Mouse (Mus musculus): ENCODE measurements around the gene 2310046K23Rik.
"Not testable (repeated sequence)": the region's sequence is repeated elsewhere in the genome, so short reads cannot be mapped to it uniquely, and the experiment has no call there.

The 2310046K23Rik gene

DNA sequence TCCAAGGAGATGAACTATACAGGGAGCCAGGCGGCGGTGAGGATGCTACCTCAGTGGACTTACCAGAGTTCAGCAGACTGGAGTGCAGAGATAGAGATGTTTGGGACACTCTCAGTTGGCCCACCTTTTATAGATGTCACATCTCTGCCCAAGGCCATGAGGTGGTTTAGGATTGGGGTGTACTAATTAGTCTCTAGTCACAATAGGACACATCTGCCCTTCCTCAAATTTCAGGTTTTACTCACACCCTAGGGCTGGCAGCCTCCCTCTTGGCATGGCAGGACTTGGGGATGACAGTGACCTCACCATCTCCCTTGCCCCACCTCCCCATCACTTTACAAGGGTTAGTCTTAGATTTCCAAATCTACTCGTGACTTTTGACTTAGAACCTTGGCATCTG lies at the start of gene 2310046K23Rik:
TSS of gene 2310046K23Rik (minus strand) at position 101 of the 400 bp plus-strand sequence.
- DNase-seq (ENCODE audit: low spot score in 2 of 2): no peak

DNA sequence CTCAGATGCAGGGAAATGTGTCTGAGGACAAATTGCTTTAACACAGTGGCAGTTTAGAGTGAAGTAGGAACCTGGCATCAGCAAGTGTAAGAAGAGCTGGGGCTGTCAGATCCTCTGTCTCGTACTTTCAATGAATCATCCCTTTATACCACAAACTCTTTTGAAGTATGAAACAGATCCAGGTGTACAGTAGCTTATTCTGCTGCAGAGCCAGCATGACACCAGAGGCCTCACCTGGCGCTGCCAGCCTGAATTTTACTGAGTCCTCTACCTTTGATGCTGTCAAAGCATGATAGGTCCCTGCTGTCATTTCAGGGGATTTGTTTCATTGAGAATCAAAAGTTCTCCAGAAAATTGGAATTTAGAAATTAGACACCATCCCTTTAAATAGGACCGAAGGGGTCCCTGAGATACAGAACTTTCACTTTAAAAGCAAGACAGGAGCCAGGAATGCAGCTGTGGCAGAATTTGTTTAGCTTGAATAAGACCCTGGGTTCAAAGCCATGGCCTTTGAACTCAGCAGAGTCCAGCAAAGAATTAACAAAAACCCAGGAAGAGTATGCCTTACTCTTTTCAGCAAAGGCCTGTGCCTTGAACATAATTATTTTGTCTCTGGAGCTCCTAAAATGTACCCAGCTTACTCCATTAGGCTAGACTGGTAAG lies 49.0 kb upstream of the 2310046K23Rik start:
- no peak for DNase-seq (ENCODE audit: low spot score in 2 of 2)

DNA sequence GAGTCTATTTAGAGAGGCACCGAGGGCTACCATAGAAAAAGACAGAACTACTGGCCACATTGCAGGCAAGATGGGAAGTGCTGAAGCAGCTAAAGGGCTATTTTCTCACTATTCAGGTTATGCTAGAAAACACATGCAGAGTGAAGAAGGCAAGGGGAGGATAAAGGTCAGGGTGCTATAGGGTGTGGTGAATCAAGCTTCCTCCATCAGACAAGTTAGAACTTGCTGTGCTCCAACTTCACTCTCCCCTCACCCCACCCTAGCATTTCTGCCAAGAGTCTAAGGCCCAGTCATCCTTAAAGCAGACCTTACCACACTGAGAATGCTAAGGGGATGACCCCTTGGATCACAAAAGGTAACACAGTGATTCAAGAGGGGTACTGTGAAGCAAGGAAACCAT lies 45.2 kb upstream of the 2310046K23Rik start:
- DNase-seq (ENCODE audit: low spot score in 2 of 2): no peak

DNA sequence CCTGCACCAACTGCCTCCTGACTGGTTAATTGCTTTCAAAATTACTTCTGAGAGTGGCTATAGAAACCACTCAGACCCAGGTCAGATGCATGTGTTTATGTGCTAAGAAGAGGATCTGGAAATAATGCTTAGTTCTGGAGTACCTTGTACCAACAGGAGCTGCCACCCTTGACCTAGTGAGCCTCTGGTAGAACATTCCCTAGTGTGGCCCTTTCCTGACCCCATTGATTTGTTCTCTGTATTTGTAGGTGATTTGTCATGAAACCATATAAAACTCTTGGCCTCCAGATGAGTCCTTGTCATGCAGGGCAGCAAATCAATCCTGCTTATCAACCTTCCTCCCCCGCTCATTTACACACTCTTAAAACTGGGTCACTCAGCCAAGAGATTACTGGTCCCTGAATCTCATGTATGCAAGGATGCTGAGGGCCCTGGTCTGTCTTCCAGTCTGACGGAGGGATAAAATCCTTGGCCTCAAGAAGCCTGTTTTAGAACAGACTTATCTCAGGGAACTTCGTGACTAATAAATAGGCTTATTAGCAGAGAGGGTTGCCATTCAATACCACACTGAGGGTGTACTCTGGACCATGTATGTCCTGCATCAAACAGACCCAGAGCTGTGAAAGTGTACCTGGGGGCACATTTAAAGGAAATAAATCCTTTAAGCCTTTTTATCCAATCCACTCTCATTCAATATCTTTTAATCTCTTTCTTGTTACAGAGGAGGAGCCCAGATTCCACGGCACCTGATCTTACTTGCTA lies 44.5 kb upstream of the 2310046K23Rik start:
- no peak for DNase-seq (ENCODE audit: low spot score in 2 of 2)

DNA sequence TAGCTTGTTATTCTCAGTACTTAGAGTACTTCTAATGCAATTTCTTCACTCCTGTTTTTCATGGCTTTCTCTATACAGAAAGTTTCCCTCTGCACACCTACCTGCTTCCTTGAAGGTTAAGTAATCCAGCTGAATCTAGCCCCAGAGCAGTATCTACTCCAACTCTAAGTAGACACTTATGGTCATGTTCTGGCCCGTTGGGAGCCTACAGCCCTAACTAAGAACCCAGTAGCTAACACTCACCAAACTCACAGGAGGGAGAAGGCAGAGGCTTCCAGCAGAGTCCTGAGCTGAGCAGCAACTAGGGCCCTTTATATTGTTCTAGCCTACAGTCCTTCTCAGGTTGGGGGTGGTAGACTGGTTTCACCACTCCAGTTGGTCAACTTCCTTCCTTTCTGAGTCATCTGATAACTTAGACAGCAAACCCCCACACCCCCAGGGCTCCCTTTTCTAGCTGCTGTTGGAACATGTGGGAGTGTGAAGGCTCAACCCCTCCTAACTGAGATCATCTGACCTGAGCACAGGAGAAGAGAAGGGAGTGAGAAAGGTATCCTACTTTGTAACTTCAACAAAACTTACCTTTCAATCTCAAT lies 39.2 kb upstream of the 2310046K23Rik start, which contains the start of gene Ivl:
TSS of gene Ivl (minus strand) at position 287 of the 593 bp plus-strand sequence.
- DNase-seq (ENCODE audit: low spot score in 2 of 2): no peak

DNA sequence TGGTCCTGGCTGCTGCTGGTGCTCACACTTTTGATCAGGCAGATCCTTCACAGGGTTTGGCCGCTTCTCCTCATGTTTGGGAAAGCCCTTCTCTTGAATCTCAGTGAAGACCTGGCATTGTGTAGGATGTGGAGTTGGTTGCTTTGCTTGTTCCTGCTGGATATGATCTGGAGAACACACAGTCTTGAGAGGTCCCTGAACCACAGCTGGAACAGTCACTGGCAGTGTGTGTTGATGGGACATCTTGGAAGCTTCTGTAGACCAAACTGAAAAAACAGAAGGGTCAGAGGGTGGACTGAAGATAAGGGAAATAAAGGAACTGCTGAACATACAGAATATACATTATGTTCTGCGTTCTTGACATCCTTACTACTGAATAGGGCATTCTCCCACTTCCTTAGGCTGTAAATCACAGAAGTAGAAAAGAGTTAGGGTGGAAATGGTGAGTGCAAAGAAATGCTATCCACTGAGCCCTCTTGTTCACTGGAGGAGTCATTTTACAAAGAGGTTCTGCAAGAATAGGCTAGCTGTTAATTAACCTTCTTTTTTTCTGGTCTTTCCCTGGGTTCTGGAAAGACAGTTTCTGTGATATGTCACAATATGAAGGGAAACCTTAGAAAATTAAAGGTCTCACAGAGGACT lies 38.3 kb upstream of the 2310046K23Rik start:
- DNase-seq (ENCODE audit: low spot score in 2 of 2): no peak

DNA sequence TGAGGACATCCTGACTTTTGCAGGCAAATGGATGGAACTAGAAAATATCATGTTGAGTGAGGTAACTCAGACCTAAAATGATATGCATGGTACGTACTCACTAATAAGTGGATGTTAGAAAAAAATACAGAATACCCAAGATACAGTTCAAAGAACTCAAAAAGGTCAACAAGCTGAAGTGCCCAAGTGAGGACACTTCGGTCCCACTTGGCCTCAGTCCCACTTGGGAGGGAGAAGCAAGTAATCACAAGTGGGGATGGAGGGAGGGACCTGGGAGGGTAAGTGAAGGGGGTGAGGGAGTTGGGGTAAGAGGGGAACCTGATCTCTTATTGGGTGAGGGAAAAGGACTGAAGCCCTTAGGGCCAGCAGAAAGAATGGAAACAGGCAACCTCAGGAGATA lies 34.4 kb upstream of the 2310046K23Rik start:
- DNase-seq (ENCODE audit: low spot score in 2 of 2): no peak

DNA sequence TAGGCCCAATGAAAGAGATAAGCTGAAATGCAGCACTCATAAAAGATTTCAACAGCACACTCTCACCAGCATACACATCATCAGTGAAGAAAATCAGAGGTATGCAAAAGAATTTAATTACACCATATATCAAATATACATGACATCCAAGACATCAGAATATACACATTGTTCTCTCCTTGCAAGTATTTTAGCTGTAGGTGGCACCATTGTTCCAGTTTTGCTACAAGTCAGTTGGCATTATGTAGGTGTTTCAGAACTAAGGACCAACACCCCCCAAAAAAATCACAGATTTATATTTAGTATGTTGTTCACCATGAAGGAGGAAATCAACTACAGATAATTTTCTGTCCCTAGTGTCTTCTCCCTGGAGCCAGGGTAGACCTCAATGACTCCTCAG lies 31.1 kb upstream of the 2310046K23Rik start:
- no peak for DNase-seq (ENCODE audit: low spot score in 2 of 2)

DNA sequence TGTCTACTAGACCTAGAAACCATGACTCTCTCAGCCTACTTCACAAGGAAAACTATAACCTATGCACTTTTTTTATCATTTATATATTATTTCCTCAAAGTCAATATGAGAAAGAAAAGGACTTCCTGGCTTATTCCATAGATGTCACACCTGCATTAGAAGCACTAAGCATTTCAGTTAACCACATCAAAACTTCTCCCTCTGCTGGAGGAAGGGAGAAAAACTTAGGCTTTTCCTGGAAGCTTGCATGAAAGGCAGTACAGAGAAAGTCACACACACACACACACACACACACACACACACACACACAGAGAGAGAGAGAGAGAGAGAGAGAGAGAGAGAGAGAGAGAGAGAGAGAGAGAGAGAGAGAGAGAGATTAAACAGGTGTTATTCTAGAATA lies 22.0 kb downstream of the 2310046K23Rik start:
- DNase-seq (ENCODE audit: low spot score in 2 of 2): no peak

DNA sequence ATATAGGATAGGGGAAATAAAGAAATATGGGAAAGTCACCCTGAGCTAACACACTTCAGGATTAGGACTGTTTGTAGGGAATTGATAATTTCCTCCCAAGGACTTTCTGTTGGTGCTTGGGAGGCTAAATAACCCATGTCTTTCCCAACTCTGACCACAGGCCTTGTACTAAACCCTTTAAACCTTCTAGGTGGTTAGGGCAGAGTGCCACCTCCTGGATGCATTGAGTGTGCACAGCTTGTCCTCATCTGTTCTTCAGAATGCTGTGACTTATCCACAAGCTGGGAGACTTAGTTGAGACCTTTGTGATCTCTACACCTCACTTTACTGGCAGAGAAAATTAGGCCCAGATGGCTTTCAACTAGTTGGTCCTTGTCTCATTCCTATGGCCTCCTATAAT lies 23.5 kb downstream of the 2310046K23Rik start:
- no peak for DNase-seq (ENCODE audit: low spot score in 2 of 2)

DNA sequence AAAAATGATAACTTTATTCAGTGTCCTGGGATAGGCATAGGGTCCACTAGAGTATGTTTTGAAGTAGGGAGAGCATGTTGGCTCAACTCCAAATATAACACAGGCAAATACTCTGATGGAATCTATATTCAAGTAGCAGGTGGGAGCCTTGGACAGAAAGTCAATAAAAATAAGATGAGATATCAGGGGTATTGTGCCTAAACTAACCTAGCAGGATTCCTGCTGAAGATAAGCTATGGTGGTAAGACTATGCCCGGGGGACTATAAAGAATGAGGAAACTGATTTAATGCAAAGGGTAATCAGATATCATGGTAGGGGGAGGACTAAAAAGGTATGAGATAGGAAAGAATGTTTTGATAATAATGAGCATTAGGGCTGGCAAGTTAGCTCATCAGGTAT lies 26.1 kb downstream of the 2310046K23Rik start:
- no peak for DNase-seq (ENCODE audit: low spot score in 2 of 2)

DNA sequence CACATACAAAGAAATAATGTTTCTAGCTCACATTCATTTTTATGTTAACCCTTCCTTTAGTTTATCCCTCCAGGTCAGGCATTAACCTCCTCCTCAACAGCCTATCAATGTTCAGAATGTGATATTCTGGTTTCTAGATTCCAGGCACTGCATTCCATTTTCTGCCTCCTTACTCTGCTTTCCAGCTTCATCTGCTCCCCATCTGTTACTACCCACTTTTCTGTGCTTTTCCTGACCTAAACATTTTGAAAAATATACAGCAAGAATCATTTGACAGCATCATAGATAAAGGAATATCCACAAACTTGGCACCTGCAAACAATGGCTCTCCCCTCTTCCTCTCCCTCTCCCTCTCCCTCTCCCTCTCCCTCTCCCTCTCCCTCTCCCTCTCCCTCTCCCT lies 30.8 kb downstream of the 2310046K23Rik start:
- no peak for DNase-seq (ENCODE audit: low spot score in 2 of 2)

DNA sequence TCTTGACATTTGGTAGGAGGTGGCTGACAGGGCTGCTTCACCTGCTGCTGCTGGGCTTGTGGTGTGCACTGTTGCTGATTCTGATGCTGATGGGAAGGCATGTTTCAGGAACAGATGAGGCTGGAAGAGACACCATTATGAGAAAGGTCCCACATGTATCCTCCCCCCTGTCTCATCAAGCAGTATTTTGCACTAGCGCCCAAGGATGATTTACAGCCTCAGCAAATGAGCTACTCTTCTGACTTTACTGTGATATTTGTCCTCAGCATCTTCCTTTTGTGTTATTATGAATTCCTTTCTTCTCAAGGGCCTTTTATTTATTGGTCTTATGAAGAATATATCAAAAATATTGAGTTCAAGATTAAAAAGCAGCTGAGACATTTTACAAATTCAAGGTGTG lies 33.9 kb downstream of the 2310046K23Rik start, which contains the start of gene Sprr4:
TSS of gene Sprr4 (minus strand) at position 101 of the 400 bp plus-strand sequence.
- no peak for DNase-seq (ENCODE audit: low spot score in 2 of 2)

DNA sequence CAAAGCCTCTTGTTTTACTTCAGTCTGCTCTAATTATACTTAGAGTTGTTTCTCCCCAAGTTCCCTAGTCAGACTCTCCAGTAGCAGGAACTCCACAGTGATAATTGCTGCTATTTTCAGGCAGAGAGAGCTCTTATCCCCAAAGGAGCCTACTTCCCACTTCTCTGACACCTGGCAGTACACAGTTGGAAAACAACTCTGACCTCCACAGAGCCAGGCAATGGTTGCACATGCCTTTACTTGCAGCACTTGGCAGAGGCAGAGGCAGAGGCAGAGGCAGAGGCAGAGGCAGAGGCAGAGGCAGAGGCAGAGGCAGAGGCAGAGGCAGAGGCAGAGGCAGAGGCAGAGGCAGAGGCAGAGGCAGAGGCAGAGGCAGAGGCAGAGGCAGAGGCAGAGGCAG lies 44.0 kb downstream of the 2310046K23Rik start:
- not testable (repeated sequence) for DNase-seq (ENCODE audit: low spot score in 2 of 2)

DNA sequence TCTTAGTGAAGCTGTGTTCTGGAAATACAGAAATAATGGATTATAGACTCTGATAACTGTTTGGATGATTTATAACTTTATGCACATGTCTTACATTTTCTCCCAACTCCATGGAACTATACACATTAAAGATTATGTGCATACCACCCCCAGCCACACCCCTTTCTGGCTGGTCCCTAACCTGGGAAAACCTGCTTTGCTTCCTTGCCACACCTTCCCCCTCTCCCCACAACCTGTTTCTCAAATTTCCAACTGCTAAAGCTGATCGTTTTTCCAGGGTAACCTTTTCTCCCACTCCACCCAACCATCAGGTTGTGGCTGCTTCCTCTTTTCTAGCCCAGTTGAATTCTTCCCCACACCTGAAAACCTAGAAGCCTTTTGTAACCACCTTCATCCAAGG lies 48.0 kb downstream of the 2310046K23Rik start:
- DNase-seq (ENCODE audit: low spot score in 2 of 2): no peak

DNA sequence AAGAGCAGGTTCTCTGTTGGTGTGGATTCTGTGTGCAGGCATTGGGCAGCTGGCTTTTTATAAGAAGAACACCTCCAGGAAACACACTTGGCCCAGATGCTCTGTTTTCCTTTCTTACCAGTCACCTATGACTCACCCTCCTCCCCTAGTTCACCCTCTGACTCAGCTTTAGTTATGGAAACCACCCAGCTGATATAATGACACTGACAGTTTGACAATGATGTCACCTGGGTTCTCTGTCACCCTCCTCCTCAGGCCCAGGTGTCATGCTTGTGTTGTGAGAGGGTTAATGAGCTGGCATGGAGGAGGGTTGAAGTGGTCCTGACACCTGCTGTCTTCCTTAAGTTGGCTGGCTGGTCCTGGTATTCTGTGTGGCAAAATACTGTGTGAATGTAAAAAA lies 48.4 kb downstream of the 2310046K23Rik start, which contains the start of gene Sprr1a:
TSS of gene Sprr1a (minus strand) at position 33 of the 400 bp plus-strand sequence.
- no peak for DNase-seq (ENCODE audit: low spot score in 2 of 2)
